14 mouse cellular contexts compared by ENCODE assay signal in genomic region chr3:84250275-84250674, GRCm38 (mm10).
"Had no signal": no experiment of that assay in that cellular context is flagged by ENCODE, and none has a peak within 500 bp of the region (broad histone marks: within the 10 kb centered on the region; RNA-seq: fewer than 3 reads in every experiment).

No protein-coding gene starts in this region.

- H3K4me1 ChIP-seq: liver, embryonic 12.5 days had no signal

- H3K4me2 ChIP-seq: limb, embryonic 15.5 days; liver, embryonic 12.5 days; lung, embryonic 14.5 days; neural tube, embryonic 12.5 days had no signal

- H3K9ac ChIP-seq: limb, embryonic 15.5 days; liver, embryonic 12.5 days; lung, embryonic 14.5 days; neural tube, embryonic 12.5 days had no signal

- ATAC-seq: hindbrain, postnatal 0 days; liver, embryonic 12.5 days had no signal

- H3K27ac ChIP-seq: hindbrain, postnatal 0 days; left cerebral cortex, adult 2 months; limb, embryonic 15.5 days; liver, embryonic 12.5 days; midbrain, embryonic 10.5 days; neural tube, embryonic 12.5 days; stomach, postnatal 0 days had no signal

- H3K36me3 ChIP-seq: limb, embryonic 15.5 days; liver, embryonic 12.5 days had no signal

- H3K4me3 ChIP-seq: left cerebral cortex, adult 2 months; limb, embryonic 15.5 days; liver, embryonic 12.5 days; midbrain, embryonic 10.5 days; myocyte; neural tube, embryonic 12.5 days had no signal

- H3K27me3 ChIP-seq: limb, embryonic 15.5 days; neural tube, embryonic 12.5 days had no signal

- H3K9me3 ChIP-seq: limb, embryonic 15.5 days; liver, embryonic 12.5 days; midbrain, embryonic 10.5 days; neural tube, embryonic 12.5 days had no signal

- DNase-seq: lung, embryonic 14.5 days; lung, postnatal 10 days; lung, postnatal 4 days; midbrain, embryonic 14.5 days; right cerebral cortex, adult 18-20 months; thymus, postnatal 4 days had no signal
